Comparison of ENCODE assay signal across 8 mouse cellular contexts in the genomic region with DNA sequence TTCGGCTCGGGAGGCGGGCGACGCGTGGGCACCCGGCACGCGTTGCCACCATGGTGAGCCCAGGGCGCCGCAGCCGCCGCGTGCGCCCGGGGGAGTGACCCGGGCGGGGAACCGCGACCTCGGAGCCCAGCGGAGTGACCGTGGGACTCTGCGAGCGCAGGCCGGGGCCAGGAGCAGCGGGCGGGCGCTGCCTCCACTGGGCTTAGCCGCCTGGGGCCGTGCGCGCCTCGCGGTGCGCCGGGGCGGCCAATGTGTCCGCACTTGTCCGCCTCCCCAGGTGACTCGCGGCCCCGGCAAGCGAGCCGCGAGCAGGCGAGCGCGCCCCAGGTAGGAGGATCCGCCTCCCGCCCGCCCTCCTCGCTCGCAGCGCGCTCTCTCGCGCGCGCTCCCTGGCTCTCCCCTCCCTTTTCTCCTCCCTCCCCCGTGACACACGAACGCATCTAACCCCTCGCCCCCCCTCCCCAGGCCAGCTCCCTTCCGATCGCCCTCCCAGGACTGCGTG. TPM values are rescaled to one million over a fixed set of nuclear protein-coding genes. Genes with fewer than 3 reads are reported as not detected.
DNase-seq lines count a peak whose midpoint lies in the region; ATAC-seq and TF ChIP-seq lines count a peak whose summit lies in the region.

No protein-coding gene starts in this region.

- H3K4me2 ChIP-seq in embryonic facial prominence, embryonic 13.5 days, result peak overlapping the region; percentile 95
- peak overlapping the region; percentile 98 for H3K4me2 ChIP-seq in neural tube, embryonic 12.5 days (replicated peaks)

- 0 out of 2 replicates have a peak, but pooled peaks cover 2% of the 10 kb centered on the region for H3K9me3 ChIP-seq in embryonic facial prominence, embryonic 13.5 days
- H3K9me3 ChIP-seq in neural tube, embryonic 12.5 days, result no peaks in the 10 kb centered on the region

- peak overlapping the region; percentile 47; the same call in 1 of the 2 replicates for H3K27ac ChIP-seq in kidney, adult 2 months (ENCODE audit: insufficient read depth, low read depth, low read length)
- peak overlapping the region; percentile 57 for H3K27ac ChIP-seq in embryonic facial prominence, embryonic 13.5 days
- H3K27ac ChIP-seq in neural tube, embryonic 12.5 days, result peak overlapping the region; percentile 50; the same call in 1 of the 2 replicates

- H3K4me3 ChIP-seq in kidney, adult 2 months (ENCODE audit: insufficient read depth, low read depth, low read length), result peak overlapping the region; percentile 54
- peak overlapping the region; percentile 61 for H3K4me3 ChIP-seq in embryonic facial prominence, embryonic 13.5 days
- H3K4me3 ChIP-seq in neural tube, embryonic 12.5 days, result peak overlapping the region; percentile 74

- TF ChIP-seq CTCF in kidney, adult 2 months (conservative IDR thresholded peaks at IDR 0.05; ENCODE audit: insufficient read depth, insufficient read length, low read depth, low read length), result no peak

- ATAC-seq in embryonic facial prominence, embryonic 13.5 days (ENCODE audit: insufficient number of reproducible peaks, insufficient read depth, low FRiP score, low TSS enrichment, low read depth), result no peak
- peak; percentile 14; the same call in 1 of the 2 replicates for ATAC-seq in neural tube, embryonic 12.5 days (ENCODE audit: low FRiP score, low read depth)

- H3K27me3 ChIP-seq in kidney, adult 2 months (replicated peaks; ENCODE audit: control insufficient read depth, insufficient read depth, low read length), result peaks cover 3% of the 10 kb centered on the region; the same call in 1 of the 2 replicates
- H3K27me3 ChIP-seq in embryonic facial prominence, embryonic 13.5 days, result peaks cover 97% of the 10 kb centered on the region
- H3K27me3 ChIP-seq in neural tube, embryonic 12.5 days (replicated peaks), result peaks cover 74% of the 10 kb centered on the region

- H3K9ac ChIP-seq in embryonic facial prominence, embryonic 13.5 days, result peak overlapping the region; percentile 71
- H3K9ac ChIP-seq in neural tube, embryonic 12.5 days, result peak overlapping the region; percentile 92

- H3K4me1 ChIP-seq in kidney, adult 2 months (ENCODE audit: control insufficient read depth, insufficient read depth, low read length), result no peaks in the 10 kb centered on the region
- H3K4me1 ChIP-seq in embryonic facial prominence, embryonic 13.5 days, result peaks cover 42% of the 10 kb centered on the region
- H3K4me1 ChIP-seq in neural tube, embryonic 12.5 days, result peaks cover 47% of the 10 kb centered on the region

- peak; percentile 15 for DNase-seq in kidney, adult 2 months
- DNase-seq in kidney, adult 8-10 months, result no peak
- DNase-seq in kidney, postnatal 10 days, result peak; percentile 45
- DNase-seq in B cell, adult 2 months, result no peak
- no peak for DNase-seq in cerebellum, adult 11 months
- DNase-seq in thymus, postnatal 0 days (ENCODE audit: low spot score), result no peak

- WGBS in kidney, adult 2 months, result 2% methylated on average over 59 of the region's 67 CpGs
- under 1% methylated on average over 41 of the region's 67 CpGs for WGBS in embryonic facial prominence, embryonic 13.5 days
- under 1% methylated on average over 54 of the region's 67 CpGs for WGBS in neural tube, embryonic 12.5 days

- no peaks in the 10 kb centered on the region for H3K36me3 ChIP-seq in kidney, adult 2 months (ENCODE audit: control insufficient read depth, insufficient read depth, low read length)
- H3K36me3 ChIP-seq in embryonic facial prominence, embryonic 13.5 days, result no peaks in the 10 kb centered on the region
- H3K36me3 ChIP-seq in neural tube, embryonic 12.5 days, result no peaks in the 10 kb centered on the region

- TF ChIP-seq POLR2A in kidney, adult 2 months (IDR thresholded peaks at IDR 0.05; ENCODE audit: low read depth, low read length), result no peak

RNA-seq across cellular contexts. Expression of a gene that starts 0.7 kb away (rescaled TPM):
- polyA plus RNA-seq in kidney, adult 2 months (2012; rRNA removed), result 12.8 and 14.2 TPM in 2 replicates
- polyA plus RNA-seq in embryonic facial prominence, embryonic 13.5 days (2015; fragmentation: Nextera tagmentation; extraction: Ambion mirVana), result 35.0 and 44.9 TPM in 2 replicates
- polyA plus RNA-seq in neural tube, embryonic 12.5 days (2016; fragmentation: Nextera tagmentation; extraction: Ambion mirVana), result 90.3 and 99.7 TPM in 2 replicates
- polyA plus RNA-seq in thymus, postnatal 0 days (2015; fragmentation: Nextera tagmentation; extraction: Ambion mirVana), result 0.73 and 1.3 TPM in 2 replicates

Comparison
In these comparisons a context has a peak if more than half of its experiments do, and no peak if none do; other contexts are left out.
1. DNase-seq: peak in kidney, adult 2 months (single experiment) and kidney, postnatal 10 days (single experiment); none in kidney, adult 8-10 months (0 of 2), B cell, adult 2 months (0 of 2), cerebellum, adult 11 months (single experiment) and thymus, postnatal 0 days (single experiment).
2. Peak in every context shown above with its lines, with median percentiles within 50 percentile points of each other: H3K27ac ChIP-seq and H3K4me3 ChIP-seq.